Mouse (Mus musculus): ENCODE measurements around the gene Prdm4.

Gene Prdm4

GRCm38 (mm10) chr10:85871698-85872478, 45.1 kb downstream of the Prdm4 start:
- DNase-seq = peak; percentile 99

GRCm38 (mm10) chr10:85846105-85846862, 70.7 kb downstream of the Prdm4 start:
- DNase-seq = peak; percentile 30

All from heart, adult 11 months (tissue).